Mouse (Mus musculus) heart, adult 2 months (tissue): ENCODE measurements around the gene Smurf1.

Experiments
- CTCF ChIP-seq: fragments of 200-600 bp; IDR thresholded peaks from 2 replicates; pipeline ENCODE4 v1.8.1; 2022; ENCODE audit warnings: antibody characterized with exemption, mild to moderate bottlenecking, moderate library complexity
- EP300 ChIP-seq: fragments of 200-500 bp; IDR thresholded peaks from 2 replicates; pipeline ENCODE4 v1.6.1; 2011; ENCODE audit warnings: low read depth, low read length, control low read depth; ENCODE audit not compliant: insufficient read depth
- POLR2A ChIP-seq: fragments of 200-500 bp; IDR thresholded peaks from 2 replicates; pipeline ENCODE4 v1.6.1; 2011; ENCODE audit warnings: mild to moderate bottlenecking, low read depth, low read length, control low read depth; ENCODE audit not compliant: insufficient read depth

DNA sequence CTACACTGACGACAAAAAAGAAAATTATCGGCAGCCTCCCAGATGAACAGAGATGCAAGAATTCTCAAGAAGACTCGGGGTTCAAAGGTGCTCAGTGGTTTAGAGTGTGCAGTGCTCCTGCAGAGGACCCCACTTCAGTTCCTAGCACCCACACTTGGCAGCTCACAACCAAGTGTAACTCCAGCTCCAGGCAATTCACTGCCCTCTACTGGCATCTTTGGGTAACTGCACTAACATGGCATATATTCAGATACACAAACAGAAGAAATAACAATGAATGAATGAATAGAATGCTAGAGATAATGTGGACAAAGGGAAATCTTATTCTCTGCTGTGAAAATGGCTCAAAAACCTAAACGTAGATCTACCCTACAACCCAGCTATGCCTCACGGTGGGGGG is 19.2 kb upstream of the Smurf1 start:
- TF ChIP-seq CTCF (peak; percentile 36), EP300 (no peak), POLR2A (no peak)
